Mouse (Mus musculus): Measurements from ENCODE around the gene Rptor. TPM values are rescaled to one million over a fixed set of nuclear protein-coding genes. Genes with fewer than 3 reads are reported as not detected.

Gene Rptor
- polyA plus RNA-seq, 1 experiment from 2014 or later = 3.9 TPM

DNA sequence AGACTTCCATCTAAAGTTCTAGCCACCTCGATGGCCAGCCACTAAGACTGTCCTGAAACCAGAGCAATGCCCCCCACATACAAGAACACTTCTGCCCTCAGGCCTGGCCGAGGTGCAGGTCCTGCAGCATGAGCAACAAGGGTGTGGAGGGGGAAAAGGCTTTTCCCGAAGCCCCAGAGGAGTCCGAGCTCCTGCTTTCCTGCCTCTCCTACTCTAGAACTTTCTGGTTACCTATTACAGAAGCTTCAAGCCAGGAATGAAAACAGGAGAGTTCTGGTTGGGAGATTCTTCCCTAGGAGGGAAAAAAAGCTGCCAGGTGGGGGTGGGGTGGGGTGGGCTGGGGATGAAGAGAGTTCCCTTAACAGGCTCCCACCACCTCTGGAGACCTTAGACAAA is 337.0 kb downstream of the Rptor start:
- H3K4me1 ChIP-seq (ENCODE audit: control insufficient read depth, low read depth, low read length) = peaks cover 45% of the 10 kb centered on the region
- H3K9me3 ChIP-seq (replicated peaks; ENCODE audit: control insufficient read depth, low read length) = no peaks in the 10 kb centered on the region

DNA sequence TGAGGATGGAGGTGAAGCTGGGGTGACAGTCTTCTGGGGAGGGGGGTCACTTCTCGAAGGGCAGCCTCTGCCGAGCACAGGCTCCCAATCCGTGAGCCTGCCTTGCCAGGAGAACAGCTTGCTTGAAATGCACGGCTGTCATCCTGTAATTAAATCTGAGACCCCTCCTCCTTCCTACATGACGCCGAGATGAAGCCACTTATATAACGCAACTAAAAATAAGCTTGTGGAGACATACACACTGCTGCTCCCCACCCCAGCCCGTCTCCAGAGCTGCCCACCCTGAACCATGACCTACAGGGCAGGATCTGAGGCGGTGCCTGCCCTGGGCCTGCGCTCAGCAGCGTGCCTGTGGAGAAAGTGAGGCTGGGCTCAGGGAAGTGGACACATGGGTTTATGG is 337.4 kb downstream of the Rptor start:
- no peaks in the 10 kb centered on the region for H3K9me3 ChIP-seq (replicated peaks; ENCODE audit: control insufficient read depth, low read length)
- no peak for ATAC-seq (ENCODE audit: low read depth)
- no peak overlapping the region for H3K9ac ChIP-seq (ENCODE audit: low read depth, low read length)
- WGBS (ENCODE audit: insufficient replicate concordance) = 57% methylated on average over 11 of the region's 11 CpGs
- H3K4me2 ChIP-seq (ENCODE audit: low read depth, low read length) = no peak overlapping the region
- peaks cover 39% of the 10 kb centered on the region for H3K27me3 ChIP-seq (ENCODE audit: control insufficient read depth, insufficient read depth, low read depth, low read length)
- H3K4me1 ChIP-seq (ENCODE audit: control insufficient read depth, low read depth, low read length) = peaks cover 48% of the 10 kb centered on the region
- H3K36me3 ChIP-seq (ENCODE audit: control insufficient read depth, insufficient read depth) = no peaks in the 10 kb centered on the region
- H3K27ac ChIP-seq (ENCODE audit: low read length) = no peak overlapping the region
- H3K4me3 ChIP-seq (ENCODE audit: low read depth, low read length) = no peak overlapping the region

More for the DNA sequence above, 337.0 kb downstream of the Rptor start:
- Histone ChIP-seq H3K27ac (ENCODE audit: low read length) (peak overlapping the region; percentile 71), H3K36me3 (ENCODE audit: control insufficient read depth, insufficient read depth) (no peaks in the 10 kb centered on the region), H3K9ac (ENCODE audit: low read depth, low read length) (no peak overlapping the region), H3K4me3 (ENCODE audit: low read depth, low read length) (no peak overlapping the region), H3K4me2 (ENCODE audit: low read depth, low read length) (no peak overlapping the region), H3K27me3 (ENCODE audit: control insufficient read depth, insufficient read depth, low read depth, low read length) (peaks cover 34% of the 10 kb centered on the region)
- no peak for ATAC-seq (ENCODE audit: low read depth)
- WGBS (ENCODE audit: insufficient replicate concordance) = 49% methylated on average over 4 of the region's 4 CpGs

DNA sequence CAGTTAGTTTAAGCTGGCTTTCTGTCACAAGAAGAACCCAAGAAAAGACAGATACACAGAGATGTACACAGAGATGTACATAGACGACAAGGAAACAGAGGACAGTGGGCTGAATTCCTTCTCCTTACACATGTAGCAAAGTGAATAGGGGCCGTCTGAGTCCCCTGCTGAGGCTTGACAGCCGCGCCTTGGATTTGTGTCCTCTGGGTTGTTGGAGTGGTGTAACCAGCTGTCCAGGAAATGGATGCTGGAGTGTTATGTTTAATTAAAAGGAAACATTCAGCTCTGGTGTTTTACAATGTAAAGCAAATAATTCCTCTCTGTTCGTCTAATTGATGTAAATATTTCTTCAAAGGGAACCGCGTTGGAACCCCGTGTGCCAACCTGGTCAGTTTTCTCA is 339.1 kb downstream of the Rptor start:
- H3K4me2 ChIP-seq (ENCODE audit: low read depth, low read length) = peak overlapping the region; percentile 91
- no peaks in the 10 kb centered on the region for H3K36me3 ChIP-seq (ENCODE audit: control insufficient read depth, insufficient read depth)
- H3K27me3 ChIP-seq (ENCODE audit: control insufficient read depth, insufficient read depth, low read depth, low read length) = peaks cover 41% of the 10 kb centered on the region
- 16% methylated on average over 8 of the region's 8 CpGs for WGBS (ENCODE audit: insufficient replicate concordance)
- no peak overlapping the region; the same call in 1 of the 2 replicates for H3K9ac ChIP-seq (ENCODE audit: low read depth, low read length)
- no peaks in the 10 kb centered on the region for H3K9me3 ChIP-seq (replicated peaks; ENCODE audit: control insufficient read depth, low read length)
- H3K27ac ChIP-seq (ENCODE audit: low read length) = no peak overlapping the region; the same call in 1 of the 2 replicates
- H3K4me3 ChIP-seq (ENCODE audit: low read depth, low read length) = peak overlapping the region; percentile 70
- ATAC-seq (ENCODE audit: low read depth) = no peak
- H3K4me1 ChIP-seq (ENCODE audit: control insufficient read depth, low read depth, low read length) = peaks cover 42% of the 10 kb centered on the region

GRCm38 (mm10) chr11:119942201-119942726 is 339.6 kb downstream of the Rptor start:
- Histone ChIP-seq H3K4me2 (ENCODE audit: low read depth, low read length) (peak overlapping the region; percentile 91), H3K9ac (ENCODE audit: low read depth, low read length) (peak overlapping the region; percentile 58), H3K4me1 (ENCODE audit: control insufficient read depth, low read depth, low read length) (peaks cover 38% of the 10 kb centered on the region), H3K36me3 (ENCODE audit: control insufficient read depth, insufficient read depth) (no peaks in the 10 kb centered on the region), H3K27ac (ENCODE audit: low read length) (peak overlapping the region; percentile 79), H3K27me3 (ENCODE audit: control insufficient read depth, insufficient read depth, low read depth, low read length) (peaks cover 41% of the 10 kb centered on the region), H3K9me3 (replicated peaks; ENCODE audit: control insufficient read depth, low read length) (no peaks in the 10 kb centered on the region), H3K4me3 (ENCODE audit: low read depth, low read length) (peak overlapping the region; percentile 70)
- WGBS (ENCODE audit: insufficient replicate concordance) = under 1% methylated on average over 41 of the region's 43 CpGs
- peak; percentile 35 for ATAC-seq (ENCODE audit: low read depth)

- peak within 1 kb of the TSS; percentile 70 for H3K9ac ChIP-seq (ENCODE audit: low read depth, low read length)
- H3K27ac ChIP-seq (ENCODE audit: low read length) = peak within 1 kb of the TSS; percentile 79
- H3K27me3 ChIP-seq (ENCODE audit: control insufficient read depth, insufficient read depth, low read depth, low read length) = peaks cover 41% of the 10 kb centered on the region
- no peaks in the 10 kb centered on the region for H3K36me3 ChIP-seq (ENCODE audit: control insufficient read depth, insufficient read depth)
- peak within 1 kb of the TSS; percentile 91 for H3K4me2 ChIP-seq (ENCODE audit: low read depth, low read length)
- under 1% methylated on average over 76 of the region's 79 CpGs for WGBS (ENCODE audit: insufficient replicate concordance)
- peak; percentile 90 for ATAC-seq (ENCODE audit: low read depth)
- peaks cover 34% of the 10 kb centered on the region for H3K4me1 ChIP-seq (ENCODE audit: control insufficient read depth, low read depth, low read length)
- H3K9me3 ChIP-seq (replicated peaks; ENCODE audit: control insufficient read depth, low read length) = no peaks in the 10 kb centered on the region
- H3K4me3 ChIP-seq (ENCODE audit: low read depth, low read length) = peak within 1 kb of the TSS; percentile 70
Measured at GRCm38 (mm10) chr11:119942727-119943427, 340.2 kb downstream of the Rptor start, which contains the start of gene Baiap2. Baiap2 (plus strand) TSS chr11:119942763.

DNA sequence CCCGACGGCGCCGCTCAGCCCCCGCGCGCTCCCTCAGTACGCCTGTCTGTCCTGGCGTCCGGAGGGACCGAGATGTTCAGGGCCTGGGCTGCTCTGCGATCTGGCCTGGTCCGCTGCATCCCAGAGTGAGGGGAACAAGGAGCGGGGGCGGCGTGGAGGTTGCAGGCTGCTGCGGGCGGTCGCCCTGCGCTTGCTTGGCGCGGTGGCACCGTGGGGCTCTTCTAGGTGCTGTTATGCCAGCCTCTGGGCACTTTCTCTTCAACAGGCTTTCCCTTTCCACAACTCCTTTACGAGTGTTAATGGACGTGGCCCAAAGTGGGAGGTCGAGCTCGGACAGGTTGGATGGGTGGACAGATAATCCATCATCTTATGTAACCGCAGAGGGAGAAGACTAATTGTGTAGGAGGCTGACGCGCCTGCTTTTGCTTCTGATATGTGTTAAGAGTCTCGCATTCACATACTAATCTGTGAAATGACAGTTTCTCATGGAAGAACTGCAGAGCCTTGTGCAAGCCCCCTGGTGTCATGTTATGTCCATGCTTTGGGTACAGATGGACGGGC is 340.8 kb downstream of the Rptor start:
- Histone ChIP-seq H3K4me3 (ENCODE audit: low read depth, low read length) (peak overlapping the region; percentile 69), H3K36me3 (ENCODE audit: control insufficient read depth, insufficient read depth) (no peaks in the 10 kb centered on the region), H3K9me3 (replicated peaks; ENCODE audit: control insufficient read depth, low read length) (no peaks in the 10 kb centered on the region), H3K27me3 (ENCODE audit: control insufficient read depth, insufficient read depth, low read depth, low read length) (peaks cover 41% of the 10 kb centered on the region), H3K4me1 (ENCODE audit: control insufficient read depth, low read depth, low read length) (peaks cover 36% of the 10 kb centered on the region), H3K27ac (ENCODE audit: low read length) (no peak overlapping the region), H3K4me2 (ENCODE audit: low read depth, low read length) (peak overlapping the region; percentile 91), H3K9ac (ENCODE audit: low read depth, low read length) (peak overlapping the region; percentile 70)
- 3% methylated on average over 31 of the region's 32 CpGs for WGBS (ENCODE audit: insufficient replicate concordance)
- ATAC-seq (ENCODE audit: low read depth) = no peak

- WGBS (ENCODE audit: insufficient replicate concordance) = 61% methylated on average over 7 of the region's 7 CpGs
- H3K4me3 ChIP-seq (ENCODE audit: low read depth, low read length) = no peak overlapping the region
- no peak for ATAC-seq (ENCODE audit: low read depth)
- H3K27me3 ChIP-seq (ENCODE audit: control insufficient read depth, insufficient read depth, low read depth, low read length) = peaks cover 41% of the 10 kb centered on the region
- H3K9me3 ChIP-seq (replicated peaks; ENCODE audit: control insufficient read depth, low read length) = no peaks in the 10 kb centered on the region
- no peak overlapping the region for H3K9ac ChIP-seq (ENCODE audit: low read depth, low read length)
- no peaks in the 10 kb centered on the region for H3K36me3 ChIP-seq (ENCODE audit: control insufficient read depth, insufficient read depth)
- H3K4me2 ChIP-seq (ENCODE audit: low read depth, low read length) = peak overlapping the region; percentile 91
- peaks cover 30% of the 10 kb centered on the region for H3K4me1 ChIP-seq (ENCODE audit: control insufficient read depth, low read depth, low read length)
- no peak overlapping the region for H3K27ac ChIP-seq (ENCODE audit: low read length)
Measured at GRCm38 (mm10) chr11:119945343-119945742, 342.6 kb downstream of the Rptor start.

- H3K36me3 ChIP-seq (ENCODE audit: control insufficient read depth, insufficient read depth) = no peaks in the 10 kb centered on the region
- peak; percentile 55 for ATAC-seq (ENCODE audit: low read depth)
- H3K27ac ChIP-seq (ENCODE audit: low read length) = peak overlapping the region; percentile 70
- H3K4me2 ChIP-seq (ENCODE audit: low read depth, low read length) = 0 out of 2 replicates have a peak overlapping the region, but pooled peaks have one; percentile 14
- H3K9me3 ChIP-seq (replicated peaks; ENCODE audit: control insufficient read depth, low read length) = no peaks in the 10 kb centered on the region
- H3K27me3 ChIP-seq (ENCODE audit: control insufficient read depth, insufficient read depth, low read depth, low read length) = peaks cover 26% of the 10 kb centered on the region
- peaks cover 23% of the 10 kb centered on the region for H3K4me1 ChIP-seq (ENCODE audit: control insufficient read depth, low read depth, low read length)
- H3K9ac ChIP-seq (ENCODE audit: low read depth, low read length) = peak overlapping the region; percentile 15; the same call in 1 of the 2 replicates
- H3K4me3 ChIP-seq (ENCODE audit: low read depth, low read length) = no peak overlapping the region
- 82% methylated on average over 1 of the region's 1 CpGs for WGBS (ENCODE audit: insufficient replicate concordance)
Measured at GRCm38 (mm10) chr11:119947426-119947825, 344.7 kb downstream of the Rptor start.

DNA sequence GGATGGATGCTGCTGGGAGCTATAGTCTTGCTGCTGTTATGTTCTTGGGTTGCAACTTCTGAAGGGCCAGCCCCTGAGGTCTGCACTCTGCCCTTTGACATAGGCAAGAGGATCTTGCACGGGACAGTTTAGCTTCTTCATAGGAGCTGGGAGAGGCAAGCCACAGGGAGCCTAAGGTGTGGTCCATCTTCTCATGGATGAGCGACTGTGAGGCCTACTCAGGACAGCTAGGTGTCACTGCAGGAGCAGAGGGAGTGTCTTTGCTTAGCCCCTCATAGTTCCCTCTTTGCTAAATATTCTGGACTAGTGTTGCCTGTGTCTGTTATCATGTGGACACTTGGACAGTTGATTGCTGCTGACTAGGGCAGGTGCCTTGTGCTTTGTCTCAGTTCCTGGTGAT is 345.2 kb downstream of the Rptor start:
- Histone ChIP-seq H3K36me3 (ENCODE audit: control insufficient read depth, insufficient read depth) (no peaks in the 10 kb centered on the region), H3K4me1 (ENCODE audit: control insufficient read depth, low read depth, low read length) (peaks cover 21% of the 10 kb centered on the region), H3K27ac (ENCODE audit: low read length) (peak overlapping the region; percentile 70), H3K9me3 (replicated peaks; ENCODE audit: control insufficient read depth, low read length) (no peaks in the 10 kb centered on the region), H3K9ac (ENCODE audit: low read depth, low read length) (peak overlapping the region; percentile 15; the same call in 1 of the 2 replicates), H3K4me2 (ENCODE audit: low read depth, low read length) (no peak overlapping the region), H3K27me3 (ENCODE audit: control insufficient read depth, insufficient read depth, low read depth, low read length) (peaks cover 25% of the 10 kb centered on the region), H3K4me3 (ENCODE audit: low read depth, low read length) (no peak overlapping the region)
- 47% methylated on average over 2 of the region's 2 CpGs for WGBS (ENCODE audit: insufficient replicate concordance)
- no peak for ATAC-seq (ENCODE audit: low read depth)

All from liver, embryonic 16.5 days (tissue).